Mouse (Mus musculus): Measurements from ENCODE around the gene Teddm1a.
"Not testable (repeated sequence)": the region's sequence is repeated elsewhere in the genome, so short reads cannot be mapped to it uniquely, and the experiment has no call there.

Teddm1a gene

DNA sequence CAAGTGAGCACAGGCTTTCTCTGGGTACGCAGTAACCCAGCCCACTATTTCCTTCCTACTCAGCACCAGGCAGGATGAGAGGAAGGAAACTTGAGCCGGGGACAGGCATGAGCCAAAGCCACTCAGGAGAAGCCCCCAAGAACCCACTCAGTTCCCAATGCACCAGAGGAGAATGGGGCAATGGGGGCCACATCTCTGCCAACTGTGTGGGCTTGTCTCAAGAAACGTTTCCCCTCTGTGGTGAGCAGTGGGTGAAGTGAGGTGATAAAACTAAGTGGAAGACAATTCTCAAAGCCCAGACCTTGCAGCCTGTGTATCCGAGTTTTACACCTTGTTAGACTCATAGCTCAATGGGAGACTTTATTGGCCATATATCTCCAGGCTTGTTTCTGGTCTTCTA is at the start of gene Teddm1a:
Gene Teddm1a, plus strand, starts transcription at position 301 of the 400 bp plus-strand sequence.
- DNase-seq (ENCODE audit: low spot score in 2 of 2): no peak

DNA sequence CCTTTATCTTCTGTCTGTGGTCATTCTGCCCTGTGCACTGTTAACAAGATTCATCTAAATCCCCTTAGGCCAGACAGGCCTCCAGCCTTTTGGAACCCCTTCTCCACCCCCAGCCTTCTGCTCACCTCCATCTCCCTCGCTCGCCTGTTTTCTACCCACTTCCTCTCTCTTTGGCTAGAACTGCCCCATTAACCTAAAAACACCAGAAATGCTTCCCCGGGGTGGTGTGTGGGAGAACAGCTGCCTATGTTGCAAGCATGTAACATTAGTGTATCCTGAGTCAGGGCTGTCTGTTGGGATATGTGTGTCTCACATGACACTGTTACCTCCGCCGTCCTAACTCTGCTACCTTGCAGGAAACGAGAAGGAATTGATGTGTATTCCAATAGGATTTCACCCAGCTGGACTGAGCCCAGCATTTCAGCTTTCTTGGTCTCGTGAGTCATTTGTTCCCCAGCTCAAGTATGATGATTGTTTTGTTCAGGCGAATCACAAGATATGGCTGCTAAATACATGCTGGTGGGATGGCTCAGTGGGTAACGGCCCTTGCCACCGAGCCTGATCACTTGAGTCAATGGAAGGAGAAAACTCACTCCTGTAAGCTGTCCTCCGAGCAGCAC is 49.3 kb upstream of the Teddm1a start:
- no peak for DNase-seq (ENCODE audit: low spot score in 2 of 2)

DNA sequence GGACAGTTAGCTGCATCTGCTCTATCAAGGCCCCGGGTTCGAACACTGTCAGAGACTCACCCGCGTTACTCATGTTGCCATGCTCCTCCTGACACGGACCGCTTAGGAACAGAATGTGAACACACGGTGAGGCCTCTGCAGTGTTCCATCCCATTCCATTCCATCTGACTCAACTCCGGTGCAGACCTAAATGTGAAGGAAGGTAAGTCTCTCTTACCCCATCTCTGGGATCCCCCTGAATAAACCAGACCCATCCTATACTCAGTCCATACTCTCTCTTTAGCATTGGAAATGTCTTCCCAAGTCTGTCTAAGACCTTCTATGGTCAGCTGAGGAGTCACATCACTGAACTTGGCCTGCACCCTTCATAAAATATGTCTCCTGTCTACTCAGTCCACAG is 47.5 kb upstream of the Teddm1a start, which contains the start of gene Rgsl1:
Gene Rgsl1, minus strand, starts transcription at position 101 of the 400 bp plus-strand sequence.
- DNase-seq (ENCODE audit: low spot score in 2 of 2): no peak

DNA sequence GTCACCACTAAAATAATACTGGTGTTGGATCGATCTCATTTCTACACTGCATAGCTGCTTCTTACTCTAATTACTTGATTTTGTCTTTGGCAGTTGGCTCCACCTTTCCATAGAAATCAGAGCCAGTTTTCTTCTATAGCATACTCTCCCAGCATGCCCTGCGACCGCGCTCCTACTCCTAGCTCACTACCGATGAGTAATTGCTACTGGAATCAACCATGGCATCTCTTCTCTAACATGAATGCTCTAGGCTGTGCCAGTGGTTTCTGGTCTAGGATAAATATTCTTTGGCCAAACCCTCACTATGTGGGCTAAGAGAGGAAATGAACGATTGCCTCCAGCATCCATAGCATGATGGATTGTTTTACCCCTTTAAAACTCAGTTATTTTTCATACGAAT is 45.1 kb upstream of the Teddm1a start:
- no peak for DNase-seq (ENCODE audit: low spot score in 2 of 2)

DNA sequence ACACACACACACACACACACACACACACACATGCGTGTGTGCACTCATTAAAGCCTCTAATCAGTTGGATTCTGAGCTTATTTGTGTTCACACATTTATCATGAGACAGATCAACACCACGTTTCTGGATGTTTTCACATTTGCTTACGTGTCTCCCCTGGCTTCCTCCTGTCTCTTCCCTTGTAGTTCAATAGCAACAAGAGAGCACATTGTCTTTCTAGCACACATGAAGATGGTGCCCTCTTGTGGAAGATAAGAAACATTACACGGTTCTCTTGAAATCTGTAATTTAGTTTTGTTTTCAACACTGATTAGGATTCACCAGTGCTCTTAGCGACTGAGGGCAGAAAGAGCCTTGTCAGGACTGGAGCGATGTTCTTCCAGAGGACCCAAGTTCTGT is 44.7 kb upstream of the Teddm1a start:
- no peak for DNase-seq (ENCODE audit: low spot score in 2 of 2)

DNA sequence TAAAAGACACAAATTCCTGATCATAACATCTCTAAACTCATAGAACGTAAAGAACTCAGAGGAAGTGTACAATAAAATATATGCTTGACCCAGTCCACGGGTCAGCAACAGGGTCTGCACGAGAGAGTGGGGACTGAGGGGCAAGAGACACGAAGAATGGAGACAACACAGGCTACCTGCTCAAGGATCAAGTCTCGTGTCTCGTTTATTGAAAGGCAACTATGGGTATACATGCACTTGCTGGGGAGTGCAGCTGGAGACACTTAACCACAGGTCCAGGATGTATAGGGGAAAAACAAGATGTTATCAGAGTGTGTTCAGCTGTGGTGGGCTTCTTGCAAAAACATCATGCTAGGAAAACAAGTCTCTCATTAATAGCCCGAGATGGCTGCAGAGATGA is 38.8 kb upstream of the Teddm1a start:
- DNase-seq (ENCODE audit: low spot score in 2 of 2): not testable (repeated sequence)

DNA sequence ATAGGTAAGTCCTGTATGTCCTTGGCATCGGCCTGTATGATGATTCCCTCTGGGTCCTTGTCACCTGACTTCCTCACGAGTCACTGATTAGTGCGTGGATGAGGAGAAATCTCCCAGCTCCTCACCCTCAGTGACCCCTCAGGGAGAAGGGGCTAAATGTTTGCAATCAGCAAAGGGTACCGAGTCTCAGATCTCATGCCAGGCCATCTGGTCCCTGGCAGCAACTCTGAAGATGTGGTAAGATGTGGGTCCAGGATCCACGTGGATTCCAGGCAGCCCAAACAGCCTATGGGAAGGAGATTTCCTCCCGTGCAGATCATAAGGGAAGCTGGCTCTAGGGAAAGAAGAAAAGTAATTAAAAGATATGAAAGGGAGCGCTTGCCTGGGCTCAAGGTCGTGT is 35.6 kb upstream of the Teddm1a start:
- DNase-seq (ENCODE audit: low spot score in 2 of 2): no peak

DNA sequence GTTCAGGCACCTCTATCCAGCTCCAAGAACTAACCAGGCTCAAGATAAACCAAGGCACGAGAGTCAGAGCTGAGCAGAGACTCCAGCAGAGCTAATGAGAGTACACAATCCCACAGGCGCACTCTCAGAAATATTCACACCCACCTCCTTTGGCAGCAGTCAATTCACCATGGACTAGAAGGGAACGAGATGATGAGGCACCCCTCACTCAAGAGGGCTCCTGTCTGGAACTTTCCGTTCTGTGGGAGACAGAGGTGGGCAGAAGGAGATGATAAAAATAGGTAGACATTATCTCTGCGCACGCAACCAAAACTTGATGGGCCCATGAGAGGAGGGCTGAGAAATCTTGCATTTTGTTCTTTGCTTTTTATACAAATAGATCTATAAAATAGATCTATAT is 17.5 kb upstream of the Teddm1a start, which contains the start of gene Teddm1b:
Gene Teddm1b, plus strand, starts transcription at position 301 of the 400 bp plus-strand sequence.
- DNase-seq (ENCODE audit: low spot score in 2 of 2): no peak

DNA sequence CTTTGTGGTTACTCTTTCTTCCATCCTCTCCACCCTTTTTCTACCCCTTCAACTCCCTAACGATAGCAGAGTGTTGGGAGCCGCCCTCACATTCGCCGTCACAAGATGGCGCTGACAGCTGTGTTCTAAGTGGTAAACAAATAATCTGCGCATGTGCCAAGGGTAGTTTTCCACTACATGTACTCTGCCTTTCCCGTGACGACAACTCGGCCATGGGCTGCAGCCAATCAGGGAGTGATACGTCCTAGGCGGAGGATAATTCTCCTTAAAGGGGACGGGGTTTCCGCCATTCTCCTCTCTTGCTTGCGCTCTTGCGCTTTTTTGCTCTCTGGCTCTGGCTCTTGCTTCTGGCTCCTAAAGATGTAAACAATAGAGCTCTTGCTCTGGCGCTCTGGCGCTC is 11.2 kb upstream of the Teddm1a start:
- DNase-seq (ENCODE audit: low spot score in 2 of 2): not testable (repeated sequence)

DNA sequence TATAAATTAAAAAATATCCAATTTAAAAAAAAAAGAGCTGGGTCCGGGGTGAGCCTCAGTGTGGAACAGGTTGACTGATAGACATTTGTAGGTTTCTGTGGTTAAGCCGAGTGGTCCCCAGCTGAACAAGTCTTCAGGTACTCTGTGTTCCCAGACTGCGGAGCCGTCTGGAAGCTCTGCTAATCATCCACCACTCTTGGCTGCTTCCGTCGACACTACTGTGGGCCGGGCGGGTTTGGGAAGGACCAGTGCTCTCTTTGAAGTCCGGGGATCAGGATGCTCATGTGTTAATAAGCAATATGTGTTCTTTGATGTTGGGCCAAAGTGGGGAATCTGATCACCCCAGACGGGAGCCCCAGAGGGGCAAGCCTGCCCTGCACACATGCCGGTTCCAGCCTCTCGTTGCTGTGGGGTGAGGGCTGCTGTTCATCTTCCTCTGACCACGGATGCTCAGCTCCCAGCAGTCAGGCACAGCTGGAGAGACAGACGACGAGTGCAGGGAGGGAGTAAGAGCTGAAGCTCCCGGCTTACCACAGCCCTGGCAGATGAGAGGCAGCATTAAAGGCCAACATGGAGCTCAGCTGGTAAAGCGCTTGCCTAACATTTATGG is 5.4 kb upstream of the Teddm1a start:
- no peak for DNase-seq (ENCODE audit: low spot score in 2 of 2)

DNA sequence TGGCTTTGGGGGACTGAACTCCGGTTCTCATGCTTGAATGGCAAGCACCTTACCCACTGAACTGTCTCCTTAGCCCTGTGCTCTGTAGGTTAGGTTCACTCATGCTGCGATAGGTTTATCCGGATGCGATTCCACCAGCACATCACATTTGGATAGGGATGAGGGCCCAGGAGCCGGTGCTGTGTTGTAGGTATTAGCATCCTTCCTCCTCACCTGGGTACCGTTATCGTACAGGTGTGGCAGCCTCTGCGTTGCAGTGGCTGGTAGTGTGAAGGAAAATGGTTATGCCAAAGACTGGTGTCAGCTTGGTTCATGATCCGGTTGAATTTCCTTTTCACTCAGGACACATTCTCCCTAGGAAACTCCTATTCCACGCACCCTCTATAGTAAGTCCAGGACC is 1.4 kb upstream of the Teddm1a start:
- DNase-seq (ENCODE audit: low spot score in 2 of 2): no peak

DNA sequence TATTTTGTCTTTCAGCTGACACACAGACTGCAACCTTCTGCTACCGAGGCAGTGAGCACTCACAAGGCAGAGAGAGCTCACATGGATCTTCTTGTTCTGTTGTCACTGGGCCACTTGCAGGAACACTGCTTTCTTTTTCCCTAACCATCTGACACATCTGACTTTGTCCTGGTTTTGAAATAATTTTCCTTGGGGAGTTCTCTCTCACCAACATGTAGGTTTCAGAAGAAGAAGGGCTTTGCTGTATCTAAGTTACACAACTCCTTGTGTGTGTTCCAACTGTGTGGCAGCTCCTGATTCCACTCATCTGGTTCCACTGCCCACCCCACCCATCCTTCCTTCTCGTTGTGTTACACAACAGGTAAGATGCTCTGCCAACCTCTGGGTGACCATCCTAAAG is 2.2 kb downstream of the Teddm1a start:
- DNase-seq (ENCODE audit: low spot score in 2 of 2): no peak

DNA sequence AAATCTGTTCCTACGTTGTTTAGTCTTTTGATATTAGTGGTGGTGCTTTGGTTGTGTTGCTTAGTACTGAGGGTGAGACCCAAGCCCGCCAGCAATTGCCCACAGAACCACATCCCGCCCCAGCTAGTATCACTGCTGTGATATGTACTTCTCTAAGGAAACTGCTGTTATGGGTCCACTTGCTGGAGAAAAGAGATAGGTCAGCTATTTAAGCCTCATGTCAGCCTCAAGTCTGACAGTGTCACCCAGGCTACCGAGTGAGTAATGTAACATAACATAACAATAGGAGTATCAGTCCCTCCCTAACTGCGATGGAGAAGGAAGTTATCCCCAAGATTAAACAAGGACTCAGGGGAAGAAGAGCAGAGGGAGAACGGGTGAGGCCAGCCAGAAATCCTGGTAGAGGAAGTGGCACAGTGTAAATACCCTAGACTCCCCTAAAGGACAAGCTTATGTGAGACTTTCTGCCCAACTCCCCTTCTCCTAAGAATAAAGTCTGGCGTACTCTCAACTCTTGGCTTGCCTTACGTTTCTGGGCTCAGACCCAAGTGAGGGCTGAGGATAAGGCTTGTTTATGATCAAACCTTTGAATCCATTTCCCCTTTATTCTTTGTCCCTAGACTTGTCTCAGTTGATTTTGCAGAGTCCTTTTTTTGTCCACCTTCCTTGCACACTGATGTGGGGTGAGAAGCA is 2.8 kb downstream of the Teddm1a start:
- DNase-seq (ENCODE audit: low spot score in 2 of 2): no peak

DNA sequence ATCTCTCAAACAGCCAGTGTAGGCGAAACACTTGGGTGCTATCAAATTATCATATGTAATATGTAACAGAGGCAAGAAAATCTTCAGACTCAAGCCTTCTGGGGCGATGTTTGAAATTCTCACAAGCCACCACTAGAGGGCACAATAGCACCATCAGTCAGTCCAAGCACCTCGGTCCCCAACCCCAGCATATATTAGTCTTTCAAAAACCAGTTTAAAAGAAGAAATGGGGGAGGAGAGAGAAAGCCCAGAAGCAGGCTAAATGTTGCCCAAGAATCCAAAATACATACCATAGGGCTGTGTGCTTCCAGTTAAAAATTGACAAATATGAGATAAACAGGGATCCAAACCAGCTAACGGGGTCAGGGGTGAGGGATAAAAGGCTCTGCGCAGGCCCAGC is 3.4 kb downstream of the Teddm1a start:
- peak; percentile 73 to 74 for DNase-seq (ENCODE audit: low spot score in 2 of 2)

DNA sequence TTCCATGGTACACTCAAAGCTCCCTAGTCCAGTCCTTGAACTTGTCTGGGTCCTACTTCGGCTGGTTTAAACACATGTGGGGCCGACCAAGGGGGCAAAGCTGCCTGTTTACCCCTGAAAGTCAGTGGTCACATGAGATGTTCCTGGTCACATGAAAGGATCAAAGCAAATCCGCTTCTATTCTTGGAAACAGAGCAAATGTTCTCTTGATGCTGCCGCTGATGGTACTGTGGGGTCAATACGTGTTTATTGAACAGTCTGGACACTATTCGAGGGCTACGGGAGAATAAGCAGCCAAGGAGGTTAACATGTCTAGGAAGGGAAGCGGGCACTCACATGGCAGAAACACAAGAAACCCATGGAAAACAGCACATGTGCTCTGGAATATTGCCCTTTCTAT is 5.7 kb downstream of the Teddm1a start:
- no peak for DNase-seq (ENCODE audit: low spot score in 2 of 2)

DNA sequence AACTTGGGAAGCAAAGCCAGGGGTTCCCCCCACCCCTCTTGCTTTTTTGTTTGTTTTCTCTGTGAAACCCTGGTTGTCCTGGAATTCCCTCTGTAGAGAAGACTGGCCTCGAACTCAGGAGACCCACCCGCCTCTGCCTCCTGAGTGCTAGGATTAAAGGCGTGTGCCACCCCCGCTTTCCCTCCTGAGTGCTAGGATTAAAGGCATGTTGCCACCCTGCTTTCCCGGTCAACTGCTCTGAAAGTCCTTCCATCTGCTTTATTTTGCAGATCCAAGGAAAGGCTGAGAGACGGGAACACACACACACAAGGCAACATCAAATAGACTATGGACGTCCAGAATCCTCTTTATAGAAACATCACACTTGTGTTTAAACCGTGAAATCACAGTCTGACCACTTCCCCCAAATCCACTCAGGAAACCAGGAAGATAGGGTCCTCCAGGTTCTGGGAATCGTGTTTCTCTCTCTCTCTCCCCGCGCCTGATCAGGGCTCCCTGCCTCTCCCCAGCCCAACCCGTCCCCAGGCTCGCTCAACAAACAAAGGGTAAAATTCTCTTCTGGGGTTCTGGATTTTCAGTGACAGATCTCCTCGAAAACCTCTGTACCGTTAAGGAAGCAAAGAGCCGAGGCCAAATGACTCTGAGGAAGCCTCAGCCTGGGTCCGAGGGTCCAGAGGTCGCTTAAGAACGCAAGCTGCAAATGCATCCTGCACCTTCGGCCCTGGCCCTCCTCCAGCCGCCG is 7.6 kb downstream of the Teddm1a start:
- DNase-seq (ENCODE audit: low spot score in 2 of 2): no peak

DNA sequence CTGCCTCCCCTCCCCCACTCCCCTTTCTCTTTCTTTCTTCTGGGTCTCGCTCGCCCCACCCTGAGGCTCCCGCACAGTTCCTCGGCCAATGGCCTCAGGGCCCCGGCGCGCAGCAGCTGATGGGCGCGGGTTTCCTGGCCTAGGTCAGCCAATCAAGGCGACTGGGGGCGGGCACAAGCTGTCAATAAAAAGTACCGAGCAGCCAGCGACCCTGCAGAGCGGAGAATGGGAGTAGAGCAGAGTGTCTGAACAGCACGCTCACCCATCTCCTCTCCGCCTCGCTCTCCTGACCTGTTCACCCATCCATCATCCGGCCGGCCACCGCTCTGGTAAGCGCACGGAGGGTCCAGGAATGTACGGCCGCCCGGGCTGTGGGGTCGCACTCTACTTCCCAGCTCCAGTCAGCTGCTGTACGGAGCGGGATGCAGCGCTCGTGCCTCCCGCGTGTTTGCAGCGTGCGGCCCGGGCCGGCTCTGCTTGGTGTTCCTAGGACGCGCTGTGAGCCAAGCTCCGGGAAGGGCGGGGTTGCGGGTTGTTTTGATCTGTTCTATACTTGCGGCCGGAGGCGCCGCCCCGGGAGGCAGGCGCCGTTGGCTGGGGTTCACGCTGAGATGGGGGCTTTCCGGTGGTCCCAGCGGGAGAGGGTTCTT is 8.3 kb downstream of the Teddm1a start, which contains the start of the genes Glul and Teddm2:
Gene Glul, plus strand, starts transcription at position 214 of the 650 bp plus-strand sequence.
Gene Teddm2, minus strand, starts transcription at position 498 of the 650 bp plus-strand sequence.
- peak; percentile 93 to 94 for DNase-seq (ENCODE audit: low spot score in 2 of 2)

DNA sequence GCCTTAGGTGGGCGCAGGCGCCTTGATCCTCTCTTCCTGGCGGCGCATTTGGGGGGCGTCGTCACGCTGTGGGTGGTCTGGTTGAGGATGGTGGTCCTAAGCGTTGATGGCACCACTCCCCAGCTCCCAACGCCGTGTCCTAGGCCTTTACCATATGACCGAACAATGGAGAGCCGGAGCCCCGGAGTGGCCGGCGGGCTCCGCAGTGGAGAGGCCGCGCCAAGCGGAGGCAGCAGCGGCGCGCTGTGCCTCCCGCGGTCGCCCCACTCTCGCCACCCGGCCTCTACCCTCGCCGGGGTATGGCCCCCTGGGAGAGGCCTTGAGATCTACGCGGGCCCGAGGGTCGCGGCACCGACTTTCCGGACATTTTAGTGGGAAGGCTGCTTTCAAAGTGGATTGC is 8.8 kb downstream of the Teddm1a start:
- peak in 1 of 2 experiments; percentile 43 for DNase-seq (ENCODE audit: low spot score in 2 of 2)

DNA sequence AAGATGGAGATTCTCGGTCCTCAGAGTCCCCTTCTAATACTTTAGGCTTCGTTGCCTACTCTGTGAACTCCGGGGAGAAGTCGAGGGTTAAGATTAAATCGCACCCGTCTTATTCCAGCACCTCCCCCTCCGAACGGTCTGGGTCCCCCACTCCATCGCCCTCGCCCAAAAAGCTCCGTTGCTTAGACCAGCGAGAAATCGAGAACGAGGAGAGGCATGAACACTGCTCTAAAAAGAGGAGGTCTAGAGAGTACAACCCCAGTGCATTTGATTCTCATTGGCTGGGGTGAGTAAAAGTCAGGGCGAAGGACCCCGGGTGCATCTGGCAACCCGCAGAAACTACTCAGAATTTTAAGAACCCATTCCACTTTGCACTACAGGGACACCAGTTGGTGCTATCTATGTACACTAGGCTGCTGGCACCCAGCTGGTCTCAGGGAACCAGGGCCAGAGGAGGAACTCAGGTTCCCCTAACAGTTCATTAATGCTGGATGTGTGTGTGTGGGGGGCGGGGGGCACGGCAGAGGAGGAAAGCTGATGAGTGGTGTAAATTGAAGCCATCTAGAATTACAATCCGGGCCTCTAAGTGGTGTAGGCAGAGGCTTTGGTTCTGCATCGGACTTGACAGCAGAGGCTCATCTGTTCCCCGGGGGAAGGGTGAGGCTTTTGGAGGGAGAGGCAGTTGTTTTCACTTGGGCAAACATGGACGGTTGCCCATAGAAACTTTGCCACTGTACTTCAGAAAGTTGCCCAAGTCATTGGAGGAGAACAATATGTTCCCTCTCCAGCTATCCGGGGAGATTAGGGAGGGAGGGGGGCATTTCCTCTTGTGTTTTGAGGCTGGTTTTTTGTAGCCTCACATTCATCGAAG is 9.6 kb downstream of the Teddm1a start:
- DNase-seq (ENCODE audit: low spot score in 2 of 2): no peak

DNA sequence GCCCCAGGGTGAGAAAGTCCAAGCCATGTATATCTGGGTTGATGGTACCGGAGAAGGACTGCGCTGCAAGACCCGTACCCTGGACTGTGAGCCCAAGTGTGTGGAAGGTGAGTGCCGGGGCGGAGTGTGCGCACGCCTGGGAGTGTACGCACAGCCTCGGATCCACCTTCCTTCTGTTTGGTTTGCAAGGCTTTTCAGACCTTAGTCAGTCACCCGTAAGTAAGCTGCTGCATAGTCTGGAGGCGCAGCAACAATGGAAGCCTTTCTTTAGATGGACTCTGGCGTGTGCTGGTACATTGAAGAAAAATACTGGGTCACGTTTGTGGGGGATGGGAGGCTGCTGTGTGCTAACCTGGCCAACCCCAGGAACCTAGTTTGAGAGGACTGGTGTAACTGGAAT is 11.5 kb downstream of the Teddm1a start:
- no peak for DNase-seq (ENCODE audit: low spot score in 2 of 2)

DNA sequence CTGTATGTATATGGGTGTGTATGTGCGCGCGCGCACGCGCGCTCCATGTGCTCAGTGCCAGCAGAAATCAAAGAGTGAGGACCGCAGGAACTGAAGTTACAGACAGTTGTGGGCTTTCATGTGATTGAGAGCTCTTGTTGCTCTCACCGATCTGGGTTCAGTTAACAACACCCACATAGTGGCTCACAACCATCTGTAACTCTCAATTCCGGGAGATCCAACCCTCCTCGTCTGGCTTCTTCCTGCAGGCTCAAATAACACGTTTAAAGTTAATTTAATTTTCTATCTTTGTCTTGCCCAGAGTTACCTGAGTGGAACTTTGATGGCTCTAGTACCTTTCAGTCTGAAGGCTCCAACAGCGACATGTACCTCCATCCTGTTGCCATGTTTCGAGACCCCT is 12.7 kb downstream of the Teddm1a start:
- DNase-seq (ENCODE audit: low spot score in 2 of 2): no peak

Data from right cerebral cortex, postnatal 36 days (tissue).